Mouse (Mus musculus) liver, embryonic 16.5 days (tissue): ENCODE results near the gene Cdk12. TPM values are rescaled to one million over a fixed set of nuclear protein-coding genes. Genes with fewer than 3 reads are reported as not detected.

ENCODE experiments used
- ATAC-seq: fragments of 200-750 bp; cut with Nextera tagmentation; 2 replicates; pipeline ENCODE4 v1.8.0; 2017; ENCODE audit warnings: low read depth, mild to moderate bottlenecking, moderate number of reproducible peaks, moderate library complexity
- H3K27ac ChIP-seq: fragments of 300-500 bp; sonication (generic); 2 replicates; pipeline ENCODE4 v1.5.1; 2014; ENCODE audit warnings: mild to moderate bottlenecking, low read length
- H3K27me3 ChIP-seq: fragments of 300-500 bp; sonication (generic); 2 replicates; pipeline ENCODE4 v1.6.1; 2014; ENCODE audit warnings: low read depth, low read length, mixed read lengths; ENCODE audit not compliant: control insufficient read depth, insufficient read depth
- H3K36me3 ChIP-seq: fragments of 300-500 bp; sonication (generic); 2 replicates; pipeline ENCODE4 v1.6.1; 2014; ENCODE audit warnings: mild to moderate bottlenecking; ENCODE audit not compliant: control insufficient read depth, insufficient read depth
- H3K4me1 ChIP-seq: fragments of 300-500 bp; sonication (generic); 2 replicates; pipeline ENCODE4 v1.6.1; 2014; ENCODE audit warnings: low read depth, low read length, mixed read lengths; ENCODE audit not compliant: control insufficient read depth
- H3K4me2 ChIP-seq: fragments of 300-500 bp; sonication (generic); 2 replicates; pipeline ENCODE4 v1.6.1; 2014; ENCODE audit warnings: low read depth, low read length, mixed read lengths
- H3K4me3 ChIP-seq: fragments of 300-500 bp; sonication (generic); 2 replicates; pipeline ENCODE4 v1.5.1; 2014; ENCODE audit warnings: low read depth, mild to moderate bottlenecking, low read length
- H3K9ac ChIP-seq: fragments of 300-500 bp; sonication (generic); 2 replicates; pipeline ENCODE4 v1.6.1; 2014; ENCODE audit warnings: low read depth, low read length
- H3K9me3 ChIP-seq: fragments of 300-500 bp; sonication (generic); replicated peaks from 2 replicates; pipeline ENCODE4 v1.6.1; 2016; ENCODE audit warnings: low read length; ENCODE audit not compliant: control insufficient read depth
- WGBS: fragments of 180-500 bp; shearing (Covaris S2); extraction: QIAGEN DNeasy Blood & Tissue Kit; methylation state at CpG from one replicate; pipeline ENCODE4 v1.1.7; 2014; ENCODE audit not compliant: insufficient replicate concordance; 5-methylcytosine and 5-hydroxymethylcytosine counted together
- polyA plus RNA-seq: library from polyadenylated mRNA; unstranded; fragments of >200 nt; fragmentation: Nextera tagmentation; extraction: Ambion mirVana; gene quantifications from 2 replicates; pipeline ENCODE4 v1.2.1, GENCODE M21; 2015

Cdk12 gene
- polyA plus RNA-seq, 1 experiment from 2014 or later, result 5.7 TPM

- Histone ChIP-seq H3K4me1 (no peaks in the 10 kb centered on the region), H3K36me3 (peaks cover 32% of the 10 kb centered on the region), H3K9ac (no peak overlapping the region), H3K9me3 (no peaks in the 10 kb centered on the region), H3K27ac (no peak overlapping the region), H3K27me3 (no peaks in the 10 kb centered on the region), H3K4me3 (no peak overlapping the region), H3K4me2 (no peak overlapping the region)
- ATAC-seq, result no peak
These were observed 67.6 kb downstream of the Cdk12 start for GRCm38 (mm10) chr11:98270466-98270865.

- 36% methylated on average over 9 of the region's 9 CpGs for WGBS
These were observed 80.9 kb downstream of the Cdk12 start for GRCm38 (mm10) chr11:98283740-98284139.

GRCm38 (mm10) chr11:98284230-98284629 lies 81.4 kb downstream of the Cdk12 start:
- H3K4me3 ChIP-seq, result no peak overlapping the region
- no peaks in the 10 kb centered on the region for H3K36me3 ChIP-seq
- WGBS, result 6% methylated on average over 14 of the region's 17 CpGs
- peaks cover 4% of the 10 kb centered on the region for H3K27me3 ChIP-seq
- no peaks in the 10 kb centered on the region for H3K9me3 ChIP-seq
- no peak overlapping the region for H3K4me2 ChIP-seq
- H3K4me1 ChIP-seq, result no peaks in the 10 kb centered on the region
- no peak for ATAC-seq
- H3K9ac ChIP-seq, result no peak overlapping the region
- no peak overlapping the region for H3K27ac ChIP-seq

More at GRCm38 (mm10) chr11:98283740-98284139, 80.9 kb downstream of the Cdk12 start:
- Histone ChIP-seq H3K9me3 (no peaks in the 10 kb centered on the region), H3K27ac (no peak overlapping the region), H3K4me3 (no peak overlapping the region), H3K36me3 (peaks cover 4% of the 10 kb centered on the region; the same call in 1 of the 2 replicates), H3K4me2 (no peak overlapping the region), H3K27me3 (peaks cover 4% of the 10 kb centered on the region), H3K9ac (no peak overlapping the region), H3K4me1 (no peaks in the 10 kb centered on the region)
- no peak for ATAC-seq

- no peak overlapping the region for H3K9ac ChIP-seq
- no peak for ATAC-seq
- 47% methylated on average over 2 of the region's 2 CpGs for WGBS
- no peaks in the 10 kb centered on the region for H3K36me3 ChIP-seq
- no peaks in the 10 kb centered on the region for H3K4me1 ChIP-seq
- H3K27ac ChIP-seq, result no peak overlapping the region
- no peak overlapping the region for H3K4me2 ChIP-seq
- no peak overlapping the region for H3K4me3 ChIP-seq
- H3K9me3 ChIP-seq, result no peaks in the 10 kb centered on the region
- peaks cover 4% of the 10 kb centered on the region for H3K27me3 ChIP-seq
These were observed 82.5 kb downstream of the Cdk12 start for GRCm38 (mm10) chr11:98285368-98285767.

- no peaks in the 10 kb centered on the region for H3K9me3 ChIP-seq
- no peak overlapping the region for H3K9ac ChIP-seq
- H3K36me3 ChIP-seq, result no peaks in the 10 kb centered on the region
- H3K4me2 ChIP-seq, result no peak overlapping the region
- 38% methylated on average over 5 of the region's 5 CpGs for WGBS
- no peak overlapping the region for H3K27ac ChIP-seq
- no peaks in the 10 kb centered on the region for H3K4me1 ChIP-seq
- no peak for ATAC-seq
- H3K4me3 ChIP-seq, result no peak overlapping the region
- peaks cover 5% of the 10 kb centered on the region for H3K27me3 ChIP-seq
These were observed 84.7 kb downstream of the Cdk12 start for GRCm38 (mm10) chr11:98287531-98287930.

- Histone ChIP-seq H3K4me1 (no peaks in the 10 kb centered on the region), H3K27me3 (peaks cover 5% of the 10 kb centered on the region), H3K27ac (no peak overlapping the region), H3K36me3 (no peaks in the 10 kb centered on the region), H3K9me3 (no peaks in the 10 kb centered on the region), H3K4me3 (no peak overlapping the region), H3K9ac (no peak overlapping the region), H3K4me2 (no peak overlapping the region)
- no peak for ATAC-seq
- WGBS, result 37% methylated on average over 7 of the region's 7 CpGs
These were observed 85.1 kb downstream of the Cdk12 start for GRCm38 (mm10) chr11:98287961-98288360.

- H3K4me2 ChIP-seq, result no peak overlapping the region
- no peak for ATAC-seq
- H3K27ac ChIP-seq, result no peak overlapping the region
- H3K36me3 ChIP-seq, result no peaks in the 10 kb centered on the region
- H3K9me3 ChIP-seq, result no peaks in the 10 kb centered on the region
- H3K27me3 ChIP-seq, result peaks cover 20% of the 10 kb centered on the region
- no peak overlapping the region for H3K9ac ChIP-seq
- no peak overlapping the region for H3K4me3 ChIP-seq
- H3K4me1 ChIP-seq, result no peaks in the 10 kb centered on the region
- 45% methylated on average over 13 of the region's 13 CpGs for WGBS
These were observed 87.0 kb downstream of the Cdk12 start for GRCm38 (mm10) chr11:98289873-98290272.

GRCm38 (mm10) chr11:98290906-98291305 lies 88.0 kb downstream of the Cdk12 start:
- Histone ChIP-seq H3K4me1 (no peaks in the 10 kb centered on the region; the same call in 1 of the 2 replicates), H3K36me3 (no peaks in the 10 kb centered on the region), H3K9ac (no peak overlapping the region), H3K4me3 (no peak overlapping the region), H3K9me3 (no peaks in the 10 kb centered on the region), H3K27me3 (peaks cover 30% of the 10 kb centered on the region), H3K27ac (no peak overlapping the region), H3K4me2 (no peak overlapping the region)
- ATAC-seq, result no peak
- WGBS, result 50% methylated on average over 2 of the region's 2 CpGs

- 17% methylated on average over 2 of the region's 2 CpGs for WGBS
- Histone ChIP-seq H3K27me3 (peaks cover 44% of the 10 kb centered on the region), H3K27ac (no peak overlapping the region), H3K9me3 (no peaks in the 10 kb centered on the region), H3K9ac (no peak overlapping the region), H3K4me1 (no peaks in the 10 kb centered on the region; the same call in 1 of the 2 replicates), H3K4me3 (no peak overlapping the region), H3K36me3 (no peaks in the 10 kb centered on the region), H3K4me2 (no peak overlapping the region)
- no peak for ATAC-seq
These were observed 90.2 kb downstream of the Cdk12 start for GRCm38 (mm10) chr11:98293070-98293469.
